Mouse (Mus musculus) heart, adult 2 months (tissue): ENCODE measurements at regions not wholly inside any gene's neighbourhood (a gene's known extent, or its start where the extent isn't known, plus 50 kb on each side); places are given as distances from the start of the nearest gene placed in this dataset.

Experiments
- CTCF ChIP-seq: fragments of 200-600 bp; IDR thresholded peaks from 2 replicates; pipeline ENCODE4 v1.8.1; 2022; ENCODE audit warnings: antibody characterized with exemption, mild to moderate bottlenecking, moderate library complexity
- POLR2A ChIP-seq: fragments of 200-500 bp; IDR thresholded peaks from 2 replicates; pipeline ENCODE4 v1.6.1; 2011; ENCODE audit warnings: mild to moderate bottlenecking, low read depth, low read length, control low read depth; ENCODE audit not compliant: insufficient read depth

DNA sequence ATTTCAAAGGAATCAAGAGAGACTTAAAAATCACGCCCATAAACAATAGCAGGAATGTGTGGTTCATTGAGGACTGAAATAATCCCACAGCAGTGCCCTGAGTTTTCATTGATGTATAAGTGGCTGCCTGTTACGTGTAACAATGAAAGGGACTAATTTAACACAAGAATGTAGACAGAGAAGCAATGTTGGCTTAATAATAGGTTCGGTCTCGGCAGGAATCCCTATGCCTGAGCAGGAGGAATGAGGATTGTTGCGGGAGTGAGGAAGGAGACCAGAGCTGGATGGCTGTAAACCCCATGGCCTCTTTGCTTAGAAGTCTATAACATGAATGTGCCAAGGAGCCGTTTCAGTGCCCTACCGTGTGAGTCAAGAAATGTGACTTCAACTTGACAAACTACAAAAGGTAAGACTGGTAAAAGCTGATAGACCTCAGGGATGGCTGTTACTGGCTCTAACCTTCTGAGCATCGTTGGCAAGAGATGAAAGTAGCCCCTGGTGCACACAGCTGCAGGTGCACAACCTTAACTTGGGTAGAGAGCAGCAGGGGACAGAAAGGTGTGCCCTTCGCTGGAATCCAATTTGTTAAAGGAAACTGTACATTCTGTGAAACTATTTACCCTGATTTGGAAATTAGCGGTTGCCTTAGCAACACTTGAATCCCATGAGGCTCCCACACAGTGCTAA lies 165.9 kb upstream of the Gbe1 start:
- TF ChIP-seq CTCF (no peak), POLR2A (no peak)
